Comparison of ENCODE assay signal across 8 mouse cellular contexts in the genomic region with DNA sequence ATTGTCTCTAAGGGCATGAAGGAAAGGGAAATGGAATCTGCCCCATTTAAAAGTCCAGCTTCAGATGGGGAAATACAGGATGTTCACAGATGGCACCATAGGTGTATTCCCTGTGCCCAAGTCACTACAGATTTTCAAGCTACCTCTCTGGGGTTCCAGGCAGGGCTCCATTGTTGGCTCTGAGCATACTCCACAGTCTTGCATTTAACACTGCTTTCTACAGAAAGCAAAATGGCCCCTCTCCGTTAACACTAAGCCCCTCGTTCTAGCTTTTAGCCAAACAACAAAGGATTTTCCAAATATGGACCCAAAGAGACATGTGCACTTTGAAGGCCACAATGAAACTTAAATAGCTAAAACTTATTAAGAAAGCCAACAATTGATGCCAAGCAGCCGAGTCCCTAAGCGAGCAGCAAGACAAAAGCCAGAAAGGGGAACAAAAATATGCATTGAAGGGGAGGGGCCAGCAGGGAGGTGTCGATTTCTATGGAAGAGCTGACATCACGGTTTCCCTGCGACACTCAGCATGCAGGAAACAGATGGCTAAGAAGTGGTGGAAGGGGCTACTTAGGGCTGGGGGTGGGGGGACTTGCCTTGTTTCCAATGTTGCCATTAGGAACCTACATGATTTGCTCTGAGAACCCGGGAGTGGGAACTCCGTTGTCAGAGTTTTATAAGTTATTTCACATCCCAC. TPM values are rescaled to one million over a fixed set of nuclear protein-coding genes. Genes with fewer than 3 reads are reported as not detected.
DNase-seq lines count a peak whose midpoint lies in the region; ATAC-seq and TF ChIP-seq lines count a peak whose summit lies in the region.
"Had no signal": no experiment of that assay in that cellular context is flagged by ENCODE, and none has a peak within 500 bp of the region (broad histone marks: within the 10 kb centered on the region; RNA-seq: fewer than 3 reads in every experiment).

No protein-coding gene starts in this region.

- peak overlapping the region; percentile 79 for H3K27ac ChIP-seq in midbrain, embryonic 10.5 days (replicated peaks)
- H3K27ac ChIP-seq in midbrain, postnatal 0 days (ENCODE audit: low read depth, low read length): no peak overlapping the region
- peak overlapping the region; percentile 81 for H3K27ac ChIP-seq in forebrain, embryonic 10.5 days
- peak overlapping the region; percentile 43; the same call in 1 of the 2 replicates for H3K27ac ChIP-seq in hindbrain, postnatal 0 days

- H3K36me3 ChIP-seq in midbrain, embryonic 10.5 days: no peaks in the 10 kb centered on the region
- no peaks in the 10 kb centered on the region for H3K36me3 ChIP-seq in midbrain, postnatal 0 days (ENCODE audit: insufficient read depth, low read length)
- no peaks in the 10 kb centered on the region for H3K36me3 ChIP-seq in forebrain, embryonic 10.5 days (replicated peaks)
- no peaks in the 10 kb centered on the region for H3K36me3 ChIP-seq in hindbrain, postnatal 0 days (ENCODE audit: insufficient read depth, low read length)

- no peak overlapping the region for H3K4me2 ChIP-seq in midbrain, postnatal 0 days (ENCODE audit: low read depth, low read length, poor library complexity, severe bottlenecking)
- peak overlapping the region; percentile 30; the same call in 1 of the 2 replicates for H3K4me2 ChIP-seq in hindbrain, postnatal 0 days (ENCODE audit: low read depth, low read length)

- TF ChIP-seq CTCF in midbrain, postnatal 0 days (IDR thresholded peaks at IDR 0.05): no peak
- no peak for TF ChIP-seq CTCF in hindbrain, postnatal 0 days (IDR thresholded peaks at IDR 0.05; ENCODE audit: low read depth)

- H3K4me1 ChIP-seq in midbrain, embryonic 10.5 days: peaks cover 15% of the 10 kb centered on the region
- no peaks in the 10 kb centered on the region for H3K4me1 ChIP-seq in midbrain, postnatal 0 days (ENCODE audit: insufficient read depth, low read length)
- H3K4me1 ChIP-seq in forebrain, embryonic 10.5 days: peaks cover 21% of the 10 kb centered on the region
- peaks cover 4% of the 10 kb centered on the region; the same call in 1 of the 2 replicates for H3K4me1 ChIP-seq in hindbrain, postnatal 0 days (ENCODE audit: insufficient read depth, low read length)

- ATAC-seq in midbrain, postnatal 0 days (ENCODE audit: low FRiP score): no peak
- ATAC-seq in hindbrain, postnatal 0 days: 0 out of 2 replicates have a peak, but pooled peaks have one; percentile 35
- ATAC-seq in neutrophil, adult 5-6 weeks (ENCODE audit: extremely low read depth, insufficient number of reproducible peaks, low FRiP score, poor library complexity, severe bottlenecking): peak; percentile 65

- H3K27me3 ChIP-seq in midbrain, embryonic 10.5 days (ENCODE audit: low read depth, poor library complexity, severe bottlenecking): no peaks in the 10 kb centered on the region
- H3K27me3 ChIP-seq in midbrain, postnatal 0 days (ENCODE audit: insufficient read depth, low read length): no peaks in the 10 kb centered on the region
- H3K27me3 ChIP-seq in forebrain, embryonic 10.5 days (ENCODE audit: poor library complexity, severe bottlenecking): no peaks in the 10 kb centered on the region
- no peaks in the 10 kb centered on the region for H3K27me3 ChIP-seq in hindbrain, postnatal 0 days (ENCODE audit: insufficient read depth, low read length)

- no peak overlapping the region for H3K9ac ChIP-seq in midbrain, postnatal 0 days (replicated peaks; ENCODE audit: low read length, poor library complexity, severe bottlenecking)
- H3K9ac ChIP-seq in hindbrain, postnatal 0 days (replicated peaks; ENCODE audit: low read length): no peak overlapping the region

- DNase-seq in midbrain, embryonic 10.5 days (ENCODE audit: low spot score): peak; percentile 37
- no peak for DNase-seq in midbrain, postnatal 0 days (ENCODE audit: low spot score)
- DNase-seq in forebrain, embryonic 10.5 days (ENCODE audit: extremely low spot score, low spot score): no peak
- DNase-seq in hindbrain, postnatal 0 days (ENCODE audit: low spot score): peak; percentile 38
- DNase-seq in c-Kit-positive CD71-positive TER-119-positive erythroid progenitor cells, embryonic 14.5 days (ENCODE audit: low spot score): no peak
- DNase-seq in right cerebral cortex, postnatal 25 days: no peak
- DNase-seq: cerebellum, adult 9-11 months had no signal

- 58% methylated on average over 9 of the region's 9 CpGs for WGBS in midbrain, embryonic 10.5 days
- 18% methylated on average over 9 of the region's 9 CpGs for WGBS in midbrain, postnatal 0 days
- WGBS in forebrain, embryonic 10.5 days: 44% methylated on average over 9 of the region's 9 CpGs
- WGBS in hindbrain, postnatal 0 days: 25% methylated on average over 9 of the region's 9 CpGs

- no peaks in the 10 kb centered on the region for H3K9me3 ChIP-seq in midbrain, embryonic 10.5 days (replicated peaks)
- H3K9me3 ChIP-seq in midbrain, postnatal 0 days (ENCODE audit: low read length): no peaks in the 10 kb centered on the region
- H3K9me3 ChIP-seq in forebrain, embryonic 10.5 days: no peaks in the 10 kb centered on the region
- H3K9me3 ChIP-seq in hindbrain, postnatal 0 days (ENCODE audit: low read length): no peaks in the 10 kb centered on the region

- 0 out of 2 replicates have a peak overlapping the region, but pooled peaks have one; percentile 1 for H3K4me3 ChIP-seq in midbrain, embryonic 10.5 days
- no peak overlapping the region for H3K4me3 ChIP-seq in midbrain, postnatal 0 days (ENCODE audit: low read depth, low read length)
- peak overlapping the region; percentile 18; the same call in 1 of the 2 replicates for H3K4me3 ChIP-seq in forebrain, embryonic 10.5 days
- H3K4me3 ChIP-seq in hindbrain, postnatal 0 days (ENCODE audit: low read length): no peak overlapping the region

RNA-seq across cellular contexts. Expression of a gene that starts 11.4 kb away (rescaled TPM):
- polyA plus RNA-seq in midbrain, embryonic 10.5 days (2016; fragmentation: Nextera tagmentation; extraction: Ambion mirVana): 7.3 and 8.7 TPM in 2 replicates
- total RNA-seq in midbrain, postnatal 0 days (2014; rRNA removed): 10.0 and 10.5 TPM in 2 replicates
- polyA plus RNA-seq in midbrain, postnatal 0 days (2015; fragmentation: Nextera tagmentation; extraction: Ambion mirVana): 2.9 and 3.2 TPM in 2 replicates
- polyA plus RNA-seq in forebrain, embryonic 10.5 days (2016; fragmentation: Nextera tagmentation; extraction: Ambion mirVana): 7.3 and 7.4 TPM in 2 replicates
- 12.7 and 14.9 TPM in 2 replicates for total RNA-seq in hindbrain, postnatal 0 days (2014; rRNA removed)
- 4.6 and 4.8 TPM in 2 replicates for polyA plus RNA-seq in hindbrain, postnatal 0 days (2015; fragmentation: Nextera tagmentation; extraction: Ambion mirVana)
- total RNA-seq in neutrophil, adult 5-6 weeks (2017): 19.2 and 19.4 TPM in 2 replicates

RNA-seq across cellular contexts. Expression of a gene that starts 40.4 kb away (rescaled TPM):
- 20.8 and 25.7 TPM in 2 replicates for polyA plus RNA-seq in midbrain, embryonic 10.5 days (2016; fragmentation: Nextera tagmentation; extraction: Ambion mirVana)
- total RNA-seq in midbrain, postnatal 0 days (2014; rRNA removed): 30.6 and 30.9 TPM in 2 replicates
- 26.5 and 28.1 TPM in 2 replicates for polyA plus RNA-seq in midbrain, postnatal 0 days (2015; fragmentation: Nextera tagmentation; extraction: Ambion mirVana)
- polyA plus RNA-seq in forebrain, embryonic 10.5 days (2016; fragmentation: Nextera tagmentation; extraction: Ambion mirVana): 27.1 and 27.8 TPM in 2 replicates
- 25.8 and 31.6 TPM in 2 replicates for total RNA-seq in hindbrain, postnatal 0 days (2014; rRNA removed)
- polyA plus RNA-seq in hindbrain, postnatal 0 days (2015; fragmentation: Nextera tagmentation; extraction: Ambion mirVana): 30.2 and 31.7 TPM in 2 replicates
- total RNA-seq in neutrophil, adult 5-6 weeks (2017): 0.70 and 2.6 TPM in 2 replicates

Comparison
In these comparisons a context has a peak if more than half of its experiments do, and no peak if none do; other contexts are left out.
1. DNase-seq: peak in midbrain, embryonic 10.5 days (single experiment) and hindbrain, postnatal 0 days (single experiment); none in midbrain, postnatal 0 days (single experiment), forebrain, embryonic 10.5 days (single experiment), c-Kit-positive CD71-positive TER-119-positive erythroid progenitor cells, embryonic 14.5 days (single experiment) and right cerebral cortex, postnatal 25 days (single experiment).
2. H3K4me3 ChIP-seq: peak in midbrain, embryonic 10.5 days (single experiment) and forebrain, embryonic 10.5 days (single experiment); none in midbrain, postnatal 0 days (single experiment) and hindbrain, postnatal 0 days (single experiment).